Mouse (Mus musculus) midbrain, embryonic 15.5 days (tissue): ENCODE results near the gene Ttc30a1. TPM values are rescaled to one million over a fixed set of nuclear protein-coding genes. Genes with fewer than 3 reads are reported as not detected.

Source experiments
- polyA plus RNA-seq: library from polyadenylated mRNA; unstranded; fragments of >200 nt; fragmentation: Nextera tagmentation; extraction: Ambion mirVana; gene quantifications from 2 replicates; pipeline ENCODE4 v1.2.1, GENCODE M21; 2015

Gene Ttc30a1
- polyA plus RNA-seq, 1 experiment from 2014 or later: 9.2 TPM

Other genes starting within 250 kb of the Ttc30a1 start
- 30.6 and 30.9 TPM in 2 replicates for gene Agps, start 149.8 kb downstream of the Ttc30a1 start, polyA plus RNA-seq
- 20.2 and 21.2 TPM in 2 replicates for gene Ttc30b, start 43.4 kb downstream of the Ttc30a1 start, polyA plus RNA-seq
- 0.68 and 0.75 TPM in 2 replicates for gene Ttc30a2, start 3.8 kb downstream of the Ttc30a1 start, polyA plus RNA-seq